Mouse (Mus musculus) layer of hippocampus, adult 8-10 months (tissue): ENCODE measurements around the gene Tm6sf2. TPM values are rescaled to one million over a fixed set of nuclear protein-coding genes. Genes with fewer than 3 reads are reported as not detected.

Source experiments
- microRNA-seq, 2 experiments: library from miRNA; unstranded; fragments of <30 nt; microRNA quantifications; one replicate each; pipeline ENCODE4 v1.2.0; 2022
- total RNA-seq, 4 experiments: library from RNA; stranded (reverse); gene quantifications; 2 replicates each; pipeline ENCODE4 v1.2.4; 2022

The Tm6sf2 gene
- total RNA-seq, 4 experiments from 2014 or later = 2.6 to 11.3 (median 4.6) TPM

Small RNA genes within 50 kb of the gene (microRNA-seq; reads per million reads assigned to microRNA genes)
- 10.8 to 11.9 reads per million in 2 experiments for gene Mir7066

Other genes with a start within 250 kb of the Tm6sf2 start
- gene Pbx4, start 240.4 kb upstream of the Tm6sf2 start, total RNA-seq = 10 to 100 TPM; 15.7 to 22.4 (median 20.7) TPM
- under 1 TPM; 0.57 to 0.62 (median 0.59) TPM for gene Cilp2, start 185.2 kb upstream of the Tm6sf2 start, total RNA-seq
- under 1 TPM in 2 of 4 experiments, not detected in 2; 0.41 to 0.47 TPM for gene Tssk6, start 170.7 kb upstream of the Tm6sf2 start, total RNA-seq
- 100 to 1,000 TPM in 3 of 4 experiments, 10 to 100 TPM in 1; 95.2 to 148 (median 127) TPM for gene Ndufa13, start 170.4 kb upstream of the Tm6sf2 start, total RNA-seq
- 10 to 100 TPM; 19.1 to 43.7 (median 32.3) TPM for gene Yjefn3, start 170.2 kb upstream of the Tm6sf2 start, total RNA-seq
- 10 to 100 TPM; 27.9 to 37.6 (median 33.3) TPM for gene Gatad2a, start 76.5 kb upstream of the Tm6sf2 start, total RNA-seq
- 10 to 100 TPM; 62.7 to 76.5 (median 72.8) TPM for gene Mau2, start 30.2 kb upstream of the Tm6sf2 start, total RNA-seq
- 10 to 100 TPM; 55.2 to 60.3 (median 57.2) TPM for gene Sugp1, start 30.1 kb upstream of the Tm6sf2 start, total RNA-seq
- gene Hapln4, start 10.5 kb downstream of the Tm6sf2 start, total RNA-seq = 100 to 1,000 TPM in 2 of 4 experiments, 10 to 100 TPM in 2; 96.7 to 109 (median 100) TPM
- 100 to 1,000 TPM; 121 to 134 (median 129) TPM for gene Ncan, start 47.9 kb downstream of the Tm6sf2 start, total RNA-seq
- 10 to 100 TPM; 28.3 to 38.4 (median 31.2) TPM for gene Nr2c2ap, start 58.4 kb downstream of the Tm6sf2 start, total RNA-seq
- gene Rfxank, start 66.2 kb downstream of the Tm6sf2 start, total RNA-seq = 10 to 100 TPM; 13.6 to 18.9 (median 14.7) TPM
- gene Borcs8, start 66.6 kb downstream of the Tm6sf2 start, total RNA-seq = 10 to 100 TPM; 41.6 to 46.4 (median 43.8) TPM
- under 1 TPM in 2 of 4 experiments, not detected in 2; 0.82 to 0.96 TPM for gene Mef2b, start 66.8 kb downstream of the Tm6sf2 start, total RNA-seq
- 10 to 100 TPM; 48.9 to 58.8 (median 53.3) TPM for gene Tmem161a, start 99.4 kb downstream of the Tm6sf2 start, total RNA-seq
- 10 to 100 TPM; 32.9 to 55.2 (median 45.8) TPM for gene Slc25a42, start 139.4 kb downstream of the Tm6sf2 start, total RNA-seq
- 100 to 1,000 TPM; 113 to 141 (median 123) TPM for gene Sugp2, start 161.3 kb downstream of the Tm6sf2 start, total RNA-seq
- 10 to 100 TPM; 38.0 to 49.2 (median 40.1) TPM for gene Armc6, start 161.5 kb downstream of the Tm6sf2 start, total RNA-seq
- 10 to 100 TPM; 74.1 to 89.8 (median 80.1) TPM for gene Homer3, start 209.9 kb downstream of the Tm6sf2 start, total RNA-seq
- gene Ddx49, start 229.6 kb downstream of the Tm6sf2 start, total RNA-seq = 10 to 100 TPM; 49.2 to 55.5 (median 54.6) TPM
- 100 to 1,000 TPM; 127 to 152 (median 135) TPM for gene Cope, start 229.6 kb downstream of the Tm6sf2 start, total RNA-seq
- gene Cers1, start 242.9 kb downstream of the Tm6sf2 start, total RNA-seq = 100 to 1,000 TPM in 3 of 4 experiments, 10 to 100 TPM in 1; 99.3 to 118 (median 106) TPM